Mouse (Mus musculus) liver, postnatal 0 days (tissue): ENCODE measurements around the gene Kcnj8.

Experiments
- CTCF ChIP-seq: sonication (generic); IDR thresholded peaks from 2 replicates; pipeline ENCODE4 v1.5.1; 2016; ENCODE audit warnings: antibody characterized with exemption, low read depth
- EP300 ChIP-seq: IDR thresholded peaks from 2 replicates; pipeline ENCODE4 v1.6.1; 2016; ENCODE audit warnings: antibody characterized with exemption, low read depth, mild to moderate bottlenecking

DNA sequence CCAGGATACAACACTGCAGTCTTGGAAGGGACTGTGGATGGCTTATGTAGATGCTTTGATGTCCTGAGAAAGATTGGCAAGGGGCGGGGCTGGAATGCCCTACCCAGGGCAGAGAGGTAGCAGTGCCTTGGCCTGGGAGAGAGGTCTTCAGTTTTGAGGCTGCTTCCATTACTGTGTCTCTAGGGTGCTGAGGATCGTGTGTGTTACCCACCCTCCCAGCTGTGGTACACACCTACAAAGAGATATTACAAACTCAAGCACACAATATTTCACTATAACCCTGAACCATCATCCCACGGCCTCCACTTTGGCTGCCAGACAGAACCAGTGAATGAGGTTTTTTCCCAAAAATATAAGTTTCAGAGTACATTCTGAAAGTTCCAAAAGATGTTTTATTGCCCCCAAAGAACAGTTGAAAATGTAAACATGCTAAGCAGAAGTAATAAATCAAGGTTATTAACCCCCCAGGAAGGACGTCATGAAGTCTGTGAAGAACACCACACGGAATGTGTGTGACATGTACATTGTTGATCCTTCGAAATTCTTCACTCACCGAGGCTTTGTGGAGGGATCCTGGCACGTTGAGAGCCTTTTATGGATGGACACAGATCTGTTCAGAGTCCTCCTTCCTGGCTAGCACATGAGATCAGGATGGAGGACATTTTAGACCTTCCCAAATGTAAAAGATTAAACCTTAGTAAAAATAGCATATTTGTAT lies 29.2 kb downstream of the Kcnj8 start:
- TF ChIP-seq CTCF (no peak), EP300 (no peak)
